In the genomic region with DNA sequence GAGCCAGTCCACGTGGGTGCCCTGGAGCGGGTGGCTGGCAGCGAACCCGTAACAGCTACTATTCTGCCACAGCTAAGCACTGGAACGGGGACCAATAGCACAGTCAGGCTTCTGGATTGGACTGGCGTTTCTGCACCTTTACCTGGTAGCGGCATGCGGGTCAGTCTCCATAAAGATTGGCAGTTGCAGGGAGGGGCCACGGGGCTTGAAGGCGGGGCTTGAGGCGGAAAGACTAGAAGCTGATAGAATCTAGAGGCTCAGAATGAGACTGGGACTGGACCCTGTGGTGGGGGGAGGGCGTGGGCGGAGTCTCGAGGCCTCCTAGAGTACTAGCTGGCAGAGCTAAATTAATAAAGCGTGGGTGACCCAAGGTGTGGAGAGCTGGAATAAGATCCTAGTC, we compare ENCODE assay signal across 8 mouse cellular contexts. TPM values are rescaled to one million over a fixed set of nuclear protein-coding genes. Genes with fewer than 3 reads are reported as not detected.
DNase-seq lines count a peak whose midpoint lies in the region; ATAC-seq lines count a peak whose summit lies in the region.

No protein-coding gene starts in this region.

- peak; percentile 20 to 33 for DNase-seq in adrenal gland, postnatal 36 days
- DNase-seq in adrenal gland, adult 18-20 months (ENCODE audit: low spot score in 2 of 2), result no peak
- peak; percentile 89 for DNase-seq in R1 (ENCODE audit: low read depth, low spot score)
- no peak for DNase-seq in hindbrain, embryonic 11.5 days (ENCODE audit: low spot score)
- peak; percentile 38 for DNase-seq in left cerebral cortex, postnatal 4 days
- no peak for DNase-seq in ovary, postnatal 10 days (ENCODE audit: low spot score)

- H3K9ac ChIP-seq in hindbrain, embryonic 11.5 days (ENCODE audit: low read depth, low read length), result no peak overlapping the region
- no peak overlapping the region for H3K9ac ChIP-seq in midbrain, embryonic 12.5 days (replicated peaks)

- H3K9me3 ChIP-seq in hindbrain, embryonic 11.5 days (ENCODE audit: control insufficient read depth, low read length), result no peaks in the 10 kb centered on the region
- no peaks in the 10 kb centered on the region for H3K9me3 ChIP-seq in midbrain, embryonic 12.5 days

- 0 out of 2 replicates have a peak, but pooled peaks cover 2% of the 10 kb centered on the region for H3K4me1 ChIP-seq in hindbrain, embryonic 11.5 days (replicated peaks; ENCODE audit: control insufficient read depth, insufficient read depth, low read length)
- peaks cover 10% of the 10 kb centered on the region for H3K4me1 ChIP-seq in midbrain, embryonic 12.5 days

- H3K4me2 ChIP-seq in hindbrain, embryonic 11.5 days (replicated peaks; ENCODE audit: low read depth, low read length), result peak overlapping the region; percentile 34
- peak overlapping the region; percentile 36 for H3K4me2 ChIP-seq in midbrain, embryonic 12.5 days (replicated peaks)

- 30% methylated on average over 15 of the region's 15 CpGs for WGBS in hindbrain, embryonic 11.5 days
- 41% methylated on average over 15 of the region's 15 CpGs for WGBS in midbrain, embryonic 12.5 days

- intact Hi-C loops in left cerebral cortex, postnatal 4 days (cut with DNase I), result no loop called here

- ATAC-seq in hindbrain, embryonic 11.5 days (ENCODE audit: low FRiP score), result no peak
- ATAC-seq in midbrain, embryonic 12.5 days (ENCODE audit: low FRiP score, low read depth), result no peak
- ATAC-seq in CD4-positive, CD25-positive, alpha-beta regulatory T cell, adult 4 months, result no peak

- 0 out of 2 replicates have a peak overlapping the region, but pooled peaks have one; percentile 10 for H3K4me3 ChIP-seq in hindbrain, embryonic 11.5 days (ENCODE audit: low read depth, low read length)
- peak overlapping the region; percentile 15; the same call in 1 of the 2 replicates for H3K4me3 ChIP-seq in midbrain, embryonic 12.5 days

- peaks cover 13% of the 10 kb centered on the region for H3K27me3 ChIP-seq in hindbrain, embryonic 11.5 days (ENCODE audit: control insufficient read depth, insufficient read depth, low read length)
- peaks cover 19% of the 10 kb centered on the region for H3K27me3 ChIP-seq in midbrain, embryonic 12.5 days

- H3K36me3 ChIP-seq in hindbrain, embryonic 11.5 days (ENCODE audit: control insufficient read depth, insufficient read depth, low read length), result no peaks in the 10 kb centered on the region
- no peaks in the 10 kb centered on the region for H3K36me3 ChIP-seq in midbrain, embryonic 12.5 days

- H3K27ac ChIP-seq in hindbrain, embryonic 11.5 days (ENCODE audit: low read depth, low read length), result no peak overlapping the region
- H3K27ac ChIP-seq in midbrain, embryonic 12.5 days (replicated peaks), result no peak overlapping the region

RNA-seq across cellular contexts. Expression of gene L3mbtl1, which starts 4.5 kb away (rescaled TPM):
- not detected for total RNA-seq in adrenal gland, postnatal 36 days (2021)
- total RNA-seq in adrenal gland, adult 18-20 months (2021), result under 1 TPM in 1 of 2 experiments, not detected in 1; 0.51 TPM
- 0.13 and 0.45 TPM in 2 replicates for polyA plus RNA-seq in hindbrain, embryonic 11.5 days (2014; fragmentation: Nextera tagmentation; extraction: Ambion mirVana)
- total RNA-seq in left cerebral cortex, postnatal 4 days (2021), result 10 to 100 TPM; 26.4 to 31.4 TPM
- polyA plus RNA-seq in midbrain, embryonic 12.5 days (2016; fragmentation: Nextera tagmentation; extraction: Ambion mirVana), result 0.26 and 0.31 TPM in 2 replicates
- polyA plus RNA-seq in CD4-positive, CD25-positive, alpha-beta regulatory T cell, adult 4 months (2017; shearing (Covaris generic)), result under 1 TPM in 1 of 2 experiments, not detected in 1; 0.15 TPM

RNA-seq across cellular contexts. Expression of gene Srsf6, which starts 16.4 kb away (rescaled TPM):
- total RNA-seq in adrenal gland, postnatal 36 days (2021), result 100 to 1,000 TPM; 149 to 224 TPM
- total RNA-seq in adrenal gland, adult 18-20 months (2021), result 100 to 1,000 TPM; 172 to 220 TPM
- polyA plus RNA-seq in hindbrain, embryonic 11.5 days (2014; fragmentation: Nextera tagmentation; extraction: Ambion mirVana), result 265 and 280 TPM in 2 replicates
- total RNA-seq in left cerebral cortex, postnatal 4 days (2021), result 100 to 1,000 TPM; 154 to 158 TPM
- polyA plus RNA-seq in midbrain, embryonic 12.5 days (2016; fragmentation: Nextera tagmentation; extraction: Ambion mirVana), result 245 and 267 TPM in 2 replicates
- 10 to 100 TPM; 21.3 to 37.8 TPM for polyA plus RNA-seq in CD4-positive, CD25-positive, alpha-beta regulatory T cell, adult 4 months (2017; shearing (Covaris generic))

RNA-seq across cellular contexts. Expression of gene Sgk2, which starts 39.4 kb away (rescaled TPM):
- 1 to 10 TPM in 1 of 2 experiments, not detected in 1; 1.3 TPM for total RNA-seq in adrenal gland, postnatal 36 days (2021)
- under 1 TPM in 1 of 2 experiments, not detected in 1; 0.63 TPM for total RNA-seq in adrenal gland, adult 18-20 months (2021)
- polyA plus RNA-seq in hindbrain, embryonic 11.5 days (2014; fragmentation: Nextera tagmentation; extraction: Ambion mirVana), result not detected in 2 replicates
- not detected for total RNA-seq in left cerebral cortex, postnatal 4 days (2021)
- 0.08 TPM in 1 of 2 replicates, not detected in the other for polyA plus RNA-seq in midbrain, embryonic 12.5 days (2016; fragmentation: Nextera tagmentation; extraction: Ambion mirVana)
- polyA plus RNA-seq in CD4-positive, CD25-positive, alpha-beta regulatory T cell, adult 4 months (2017; shearing (Covaris generic)), result not detected

Comparison
In these comparisons a context has a peak if more than half of its experiments do, and no peak if none do; other contexts are left out.
1. DNase-seq: peak in adrenal gland, postnatal 36 days (2 of 2), R1 (single experiment) and left cerebral cortex, postnatal 4 days (single experiment); none in adrenal gland, adult 18-20 months (0 of 2), hindbrain, embryonic 11.5 days (single experiment) and ovary, postnatal 10 days (single experiment).
2. RNA of gene L3mbtl1, which starts 4.5 kb away (total RNA-seq): 26.4 to 31.4 TPM in left cerebral cortex, postnatal 4 days; 0.51 TPM in adrenal gland, adult 18-20 months and not detected in adrenal gland, postnatal 36 days; every median in the first group is over 10 times any median in the second.